Mouse (Mus musculus): ENCODE results near the gene Swsap1. TPM values are rescaled to one million over a fixed set of nuclear protein-coding genes. Genes with fewer than 3 reads are reported as not detected.

Gene Swsap1
- polyA plus RNA-seq, 1 experiment from 2014 or later, result 2.6 TPM

GRCm38 (mm10) chr9:21962416-21963059, 7.0 kb downstream of the Swsap1 start:
- WGBS (ENCODE audit: insufficient replicate concordance), result 3% methylated on average over 34 of the region's 34 CpGs
- Histone ChIP-seq H3K36me3 (replicated peaks; ENCODE audit: insufficient read depth, low read length) (peaks cover 32% of the 10 kb centered on the region), H3K4me3 (ENCODE audit: low read depth, low read length) (peak overlapping the region; percentile 74), H3K4me2 (ENCODE audit: low read depth, low read length) (peak overlapping the region; percentile 71), H3K9me3 (ENCODE audit: low read length) (no peaks in the 10 kb centered on the region), H3K9ac (replicated peaks) (peak overlapping the region; percentile 70), H3K27ac (ENCODE audit: low read depth) (peak overlapping the region; percentile 81), H3K4me1 (ENCODE audit: insufficient read depth) (peaks cover 32% of the 10 kb centered on the region), H3K27me3 (ENCODE audit: insufficient read depth, low read length) (0 out of 2 replicates have a peak, but pooled peaks cover 11% of the 10 kb centered on the region)
- DNase-seq, result peak; percentile 94
- TF ChIP-seq CTCF (IDR thresholded peaks at IDR 0.05; ENCODE audit: low read depth) (peak; percentile 36; the same call in 1 of the 2 replicates), EP300 (IDR thresholded peaks at IDR 0.05; ENCODE audit: low read depth) (peak; percentile 93)
- peak; percentile 93 for ATAC-seq

GRCm38 (mm10) chr9:21963417-21963816, 7.9 kb downstream of the Swsap1 start, which contains the start of gene Epor:
Gene Epor, minus strand, starts transcription at chr9:21963506.
- H3K9me3 ChIP-seq (ENCODE audit: low read length), result no peaks in the 10 kb centered on the region
- 21% methylated on average over 7 of the region's 8 CpGs for WGBS (ENCODE audit: insufficient replicate concordance)
- H3K27me3 ChIP-seq (ENCODE audit: insufficient read depth, low read length), result 0 out of 2 replicates have a peak, but pooled peaks cover 11% of the 10 kb centered on the region
- peak within 1 kb of the TSS; percentile 74 for H3K4me3 ChIP-seq (ENCODE audit: low read depth, low read length)
- peak; percentile 51; the same call in 1 of the 2 replicates for TF ChIP-seq EP300 (IDR thresholded peaks at IDR 0.05; ENCODE audit: low read depth)
- TF ChIP-seq CTCF (IDR thresholded peaks at IDR 0.05; ENCODE audit: low read depth), result no peak
- peak within 1 kb of the TSS; percentile 70 for H3K9ac ChIP-seq (replicated peaks)
- DNase-seq (peak; percentile 84), ATAC-seq (peak; percentile 66)
- peaks cover 32% of the 10 kb centered on the region for H3K4me1 ChIP-seq (ENCODE audit: insufficient read depth)
- peaks cover 30% of the 10 kb centered on the region for H3K36me3 ChIP-seq (replicated peaks; ENCODE audit: insufficient read depth, low read length)
- H3K27ac ChIP-seq (ENCODE audit: low read depth), result peak within 1 kb of the TSS; percentile 81
- H3K4me2 ChIP-seq (ENCODE audit: low read depth, low read length), result peak within 1 kb of the TSS; percentile 71

GRCm38 (mm10) chr9:21968883-21969282, 13.3 kb downstream of the Swsap1 start:
- DNase-seq, result no peak
- H3K9ac ChIP-seq (replicated peaks), result no peak overlapping the region
- no peaks in the 10 kb centered on the region for H3K36me3 ChIP-seq (replicated peaks; ENCODE audit: insufficient read depth, low read length)
- H3K27ac ChIP-seq (ENCODE audit: low read depth), result no peak overlapping the region
- no peaks in the 10 kb centered on the region for H3K27me3 ChIP-seq (ENCODE audit: insufficient read depth, low read length)
- peaks cover 5% of the 10 kb centered on the region for H3K4me1 ChIP-seq (ENCODE audit: insufficient read depth)
- H3K4me3 ChIP-seq (ENCODE audit: low read depth, low read length), result no peak overlapping the region
- no peak overlapping the region for H3K4me2 ChIP-seq (ENCODE audit: low read depth, low read length)
- ATAC-seq, result no peak
- 34% methylated on average over 6 of the region's 6 CpGs for WGBS (ENCODE audit: insufficient replicate concordance)
- H3K9me3 ChIP-seq (ENCODE audit: low read length), result no peaks in the 10 kb centered on the region
- TF ChIP-seq CTCF (IDR thresholded peaks at IDR 0.05; ENCODE audit: low read depth) (no peak), EP300 (IDR thresholded peaks at IDR 0.05; ENCODE audit: low read depth) (no peak)

- Histone ChIP-seq H3K4me3 (ENCODE audit: low read depth, low read length) (no peak overlapping the region), H3K4me2 (ENCODE audit: low read depth, low read length) (no peak overlapping the region), H3K27ac (ENCODE audit: low read depth) (no peak overlapping the region), H3K36me3 (replicated peaks; ENCODE audit: insufficient read depth, low read length) (no peaks in the 10 kb centered on the region), H3K9me3 (ENCODE audit: low read length) (no peaks in the 10 kb centered on the region), H3K9ac (replicated peaks) (no peak overlapping the region), H3K4me1 (ENCODE audit: insufficient read depth) (peaks cover under 1% of the 10 kb centered on the region), H3K27me3 (ENCODE audit: insufficient read depth, low read length) (no peaks in the 10 kb centered on the region)
- WGBS (ENCODE audit: insufficient replicate concordance), result 61% methylated on average over 4 of the region's 4 CpGs
- TF ChIP-seq EP300 (IDR thresholded peaks at IDR 0.05; ENCODE audit: low read depth) (no peak), CTCF (IDR thresholded peaks at IDR 0.05; ENCODE audit: low read depth) (no peak)
- ATAC-seq (no peak), DNase-seq (no peak)
Measured at GRCm38 (mm10) chr9:21969304-21969703, 13.7 kb downstream of the Swsap1 start.

- Histone ChIP-seq H3K36me3 (replicated peaks; ENCODE audit: insufficient read depth, low read length) (no peaks in the 10 kb centered on the region), H3K4me2 (ENCODE audit: low read depth, low read length) (no peak overlapping the region), H3K9me3 (ENCODE audit: low read length) (no peaks in the 10 kb centered on the region), H3K4me1 (ENCODE audit: insufficient read depth) (no peaks in the 10 kb centered on the region), H3K4me3 (ENCODE audit: low read depth, low read length) (no peak overlapping the region), H3K27ac (ENCODE audit: low read depth) (no peak overlapping the region), H3K9ac (replicated peaks) (no peak overlapping the region), H3K27me3 (ENCODE audit: insufficient read depth, low read length) (0 out of 2 replicates have a peak, but pooled peaks cover 6% of the 10 kb centered on the region)
- ATAC-seq (no peak), DNase-seq (no peak)
- 79% methylated on average over 9 of the region's 10 CpGs for WGBS (ENCODE audit: insufficient replicate concordance)
- no peak for TF ChIP-seq CTCF (IDR thresholded peaks at IDR 0.05; ENCODE audit: low read depth)
- no peak for TF ChIP-seq EP300 (IDR thresholded peaks at IDR 0.05; ENCODE audit: low read depth)
Measured at GRCm38 (mm10) chr9:21976626-21977175, 21.1 kb downstream of the Swsap1 start.

- no peak overlapping the region for H3K9ac ChIP-seq (replicated peaks)
- no peak overlapping the region for H3K4me3 ChIP-seq (ENCODE audit: low read depth, low read length)
- H3K4me1 ChIP-seq (ENCODE audit: insufficient read depth), result no peaks in the 10 kb centered on the region
- DNase-seq (no peak), ATAC-seq (no peak)
- no peaks in the 10 kb centered on the region for H3K36me3 ChIP-seq (replicated peaks; ENCODE audit: insufficient read depth, low read length)
- no peaks in the 10 kb centered on the region for H3K9me3 ChIP-seq (ENCODE audit: low read length)
- H3K27ac ChIP-seq (ENCODE audit: low read depth), result no peak overlapping the region
- WGBS (ENCODE audit: insufficient replicate concordance), result 79% methylated on average over 5 of the region's 5 CpGs
- H3K4me2 ChIP-seq (ENCODE audit: low read depth, low read length), result no peak overlapping the region
- 0 out of 2 replicates have a peak, but pooled peaks cover 6% of the 10 kb centered on the region for H3K27me3 ChIP-seq (ENCODE audit: insufficient read depth, low read length)
- TF ChIP-seq EP300 (IDR thresholded peaks at IDR 0.05; ENCODE audit: low read depth) (no peak), CTCF (IDR thresholded peaks at IDR 0.05; ENCODE audit: low read depth) (no peak)
Measured at GRCm38 (mm10) chr9:21977331-21977730, 21.8 kb downstream of the Swsap1 start.

All from liver, postnatal 0 days (tissue).